ENCODE assay signal across 9 mouse cellular contexts in the genomic region with DNA sequence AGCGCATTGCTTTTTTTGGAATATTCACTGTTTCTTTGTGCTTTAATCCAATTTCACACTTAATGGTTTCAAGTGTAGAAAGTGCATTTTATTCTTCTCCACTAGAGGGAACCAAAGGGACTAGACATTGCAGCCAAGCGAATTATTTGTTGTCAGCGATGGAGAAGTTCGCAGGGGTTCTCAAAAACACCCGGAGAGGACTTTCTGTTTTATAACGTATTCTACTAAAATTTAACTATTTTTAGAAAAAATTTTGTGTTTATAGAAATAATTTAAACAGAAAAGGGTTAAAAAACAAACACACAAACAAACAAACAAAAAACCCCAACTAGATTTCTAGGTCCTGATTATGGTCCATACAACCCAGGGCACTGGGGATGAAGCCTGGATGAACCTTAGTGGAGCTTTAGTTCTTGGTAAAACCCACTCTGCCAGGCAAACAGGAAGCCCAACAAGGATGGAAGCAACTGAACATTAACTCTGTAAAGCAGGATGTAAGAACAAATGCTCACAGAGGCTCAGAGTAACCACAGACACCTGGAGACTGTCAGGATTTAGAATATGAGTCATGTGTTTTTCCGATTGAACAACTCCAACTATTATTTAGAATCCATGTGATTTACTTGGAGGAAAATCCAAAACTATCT.
DNase-seq lines count a peak whose midpoint lies in the region; ATAC-seq and TF ChIP-seq lines count a peak whose summit lies in the region.
"Had no signal": no experiment of that assay in that cellular context is flagged by ENCODE, and none has a peak within 500 bp of the region (broad histone marks: within the 10 kb centered on the region; RNA-seq: fewer than 3 reads in every experiment).

No protein-coding gene starts in this region.

- ATAC-seq in heart, embryonic 16.5 days (replicated peaks; ENCODE audit: extremely low read depth, insufficient read depth, low FRiP score) = no peak
- no peak for ATAC-seq in heart, embryonic 12.5 days (ENCODE audit: insufficient number of reproducible peaks, low FRiP score)
- ATAC-seq in megakaryocyte progenitor cell, adult 5-6 weeks (replicated peaks; ENCODE audit: poor library complexity) = peak; percentile 95

- H3K27ac ChIP-seq in heart, embryonic 16.5 days (ENCODE audit: low read length) = no peak overlapping the region
- H3K27ac ChIP-seq in heart, embryonic 12.5 days (ENCODE audit: poor library complexity, severe bottlenecking) = no peak overlapping the region
- H3K27ac ChIP-seq in CH12.LX (ENCODE audit: insufficient read depth, low read depth) = no peak overlapping the region
- H3K27ac ChIP-seq: lung, embryonic 15.5 days had no signal

- H3K36me3 ChIP-seq in heart, embryonic 16.5 days (ENCODE audit: control insufficient read depth, insufficient read depth) = no peaks in the 10 kb centered on the region
- H3K36me3 ChIP-seq in heart, embryonic 12.5 days = no peaks in the 10 kb centered on the region
- H3K36me3 ChIP-seq in CH12.LX (replicated peaks in 1 of 2; ENCODE audit: control insufficient read depth in 1 of 2, insufficient read depth in 1 of 2, low read length in 1 of 2) = no peaks in the 10 kb centered on the region
- H3K36me3 ChIP-seq: lung, embryonic 15.5 days had no signal

- TF ChIP-seq CTCF in CH12.LX (conservative IDR thresholded peaks at IDR 0.05 in 1 of 2, IDR thresholded peaks at IDR 0.05 in 1 of 2; ENCODE audit: low read depth in 2 of 2, low read length in 2 of 2) = peak; percentile 52 to 77

- H3K4me2 ChIP-seq in heart, embryonic 16.5 days (ENCODE audit: low read depth, low read length) = peak overlapping the region; percentile 7
- H3K4me2 ChIP-seq in heart, embryonic 12.5 days = no peak overlapping the region
- peak overlapping the region; percentile 63; the same call in 1 of the 2 replicates for H3K4me2 ChIP-seq in CH12.LX (ENCODE audit: insufficient read depth, low read depth, poor library complexity, severe bottlenecking)
- H3K4me2 ChIP-seq: lung, embryonic 15.5 days had no signal

- TF ChIP-seq POLR2A in CH12.LX (IDR thresholded peaks at IDR 0.05; ENCODE audit: low read depth, low read length) = no peak

- H3K9ac ChIP-seq in heart, embryonic 16.5 days (ENCODE audit: low read length) = no peak overlapping the region
- no peak overlapping the region for H3K9ac ChIP-seq in heart, embryonic 12.5 days
- H3K9ac ChIP-seq in CH12.LX (ENCODE audit: insufficient read depth, low read depth) = no peak overlapping the region
- H3K9ac ChIP-seq: lung, embryonic 15.5 days had no signal

- no peaks in the 10 kb centered on the region for H3K4me1 ChIP-seq in heart, embryonic 16.5 days (ENCODE audit: control insufficient read depth, insufficient read depth, low read length)
- no peaks in the 10 kb centered on the region for H3K4me1 ChIP-seq in heart, embryonic 12.5 days (replicated peaks)
- peaks cover 0 to 13% of the 10 kb centered on the region in 2 experiments; a peak in 2 of 4 replicates for H3K4me1 ChIP-seq in CH12.LX (ENCODE audit: control insufficient read depth in 1 of 2, insufficient read depth in 2 of 2)
- H3K4me1 ChIP-seq: lung, embryonic 15.5 days had no signal

- TF ChIP-seq EP300 in CH12.LX (IDR thresholded peaks at IDR 0.05; ENCODE audit: low read length) = peak; percentile 91

- in situ Hi-C loops in CH12.LX (cut with MboI; ENCODE audit: low pct_ligation_motif_present, low pct_unique_long_range_greater_than_20kb, low sequenced_read_pairs) = no loop called here

- 24% methylated on average over 7 of the region's 7 CpGs for WGBS in heart, embryonic 16.5 days
- WGBS in heart, embryonic 12.5 days = 38% methylated on average over 7 of the region's 7 CpGs

- TF ChIP-seq RAD21 in CH12.LX (IDR thresholded peaks at IDR 0.05; ENCODE audit: low read depth, low read length) = peak; percentile 79

- H3K9me3 ChIP-seq in heart, embryonic 16.5 days (replicated peaks; ENCODE audit: control insufficient read depth, low read length) = no peaks in the 10 kb centered on the region
- no peaks in the 10 kb centered on the region for H3K9me3 ChIP-seq in heart, embryonic 12.5 days (replicated peaks)
- no peaks in the 10 kb centered on the region for H3K9me3 ChIP-seq in CH12.LX (replicated peaks; ENCODE audit: low read length)
- H3K9me3 ChIP-seq: lung, embryonic 15.5 days had no signal

- H3K4me3 ChIP-seq in heart, embryonic 16.5 days (ENCODE audit: low read length) = no peak overlapping the region
- H3K4me3 ChIP-seq in heart, embryonic 12.5 days = no peak overlapping the region
- H3K4me3 ChIP-seq in CH12.LX (replicated peaks in 1 of 3; ENCODE audit: low read depth in 2 of 3, low read length in 2 of 3, poor library complexity in 1 of 3) = no peak overlapping the region
- H3K4me3 ChIP-seq: lung, embryonic 15.5 days had no signal

- DNase-seq in CH12.LX (ENCODE audit: extremely low read depth) = peak; percentile 71
- DNase-seq in c-Kit-positive CD71-positive TER-119-negative erythroid progenitor cells, embryonic 14.5 days (ENCODE audit: low read depth) = peak; percentile 9
- no peak for DNase-seq in adrenal gland, adult 18-20 months (ENCODE audit: low spot score in 2 of 2)
- no peak for DNase-seq in kidney, adult 18-20 months
- no peak for DNase-seq in B cell, adult 2 months

- dilution Hi-C loops in CH12.LX (cut with MboI; ENCODE audit: extremely low pct_ligation_motif_present, extremely low pct_unique_long_range_greater_than_20kb, low sequenced_read_pairs) = no loop called here

- H3K27me3 ChIP-seq in heart, embryonic 16.5 days (ENCODE audit: control insufficient read depth, insufficient read depth, low read length) = no peaks in the 10 kb centered on the region
- H3K27me3 ChIP-seq in heart, embryonic 12.5 days (replicated peaks) = no peaks in the 10 kb centered on the region
- H3K27me3 ChIP-seq in CH12.LX (replicated peaks) = no peaks in the 10 kb centered on the region
- H3K27me3 ChIP-seq: lung, embryonic 15.5 days had no signal

- no peaks in the 10 kb centered on the region for H3K79me2 ChIP-seq in CH12.LX (replicated peaks; ENCODE audit: control insufficient read depth, extremely low read depth, insufficient read depth, poor library complexity, severe bottlenecking)

TF ChIP-seq in CH12.LX, 34 proteins besides CTCF, POLR2A, EP300 and RAD21:
- TF ChIP-seq BHLHE40 (IDR thresholded peaks at IDR 0.05; ENCODE audit: low read depth, low read length) (0 out of 2 replicates have a peak, but pooled peaks have one; percentile 28), SMC3 (IDR thresholded peaks at IDR 0.05; ENCODE audit: low read depth, low read length) (peak; percentile 53), USF1 (IDR thresholded peaks at IDR 0.05; ENCODE audit: low read depth, low read length) (no peak), MEF2A (IDR thresholded peaks at IDR 0.05; ENCODE audit: borderline replicate concordance, low read depth, low read length) (peak; percentile 89), ZC3H11A (IDR thresholded peaks at IDR 0.05; ENCODE audit: low read depth, low read length) (peak; percentile 28), ZMIZ1 (IDR thresholded peaks at IDR 0.05; ENCODE audit: low read depth, low read length) (no peak), E2F4 (IDR thresholded peaks at IDR 0.05; ENCODE audit: insufficient replicate concordance, low read depth, low read length) (no peak), JUN (IDR thresholded peaks at IDR 0.05; ENCODE audit: insufficient read depth, low read depth, low read length) (peak; percentile 81), JUND (conservative IDR thresholded peaks at IDR 0.05; ENCODE audit: low read depth, low read length) (peak; percentile 82), ETS1 (conservative IDR thresholded peaks at IDR 0.05; ENCODE audit: low read depth, low read length) (peak; percentile 69; the same call in 1 of the 2 replicates), HCFC1 (IDR thresholded peaks at IDR 0.05; ENCODE audit: low read depth, low read length) (0 out of 2 replicates have a peak, but pooled peaks have one; percentile 14), TCF12 (IDR thresholded peaks at IDR 0.05; ENCODE audit: low read depth, low read length) (0 out of 2 replicates have a peak, but pooled peaks have one; percentile 23)

Comparison
In these comparisons a context has a peak if more than half of its experiments do, and no peak if none do; other contexts are left out.
1. DNase-seq: peak in CH12.LX (single experiment) and c-Kit-positive CD71-positive TER-119-negative erythroid progenitor cells, embryonic 14.5 days (single experiment); none in adrenal gland, adult 18-20 months (0 of 2), kidney, adult 18-20 months (single experiment) and B cell, adult 2 months (0 of 2).